Mouse (Mus musculus) embryo, embryonic 11 days (tissue): ENCODE measurements around the gene Gm11492.

Source experiments
- DNase-seq: peaks from one replicate; pipeline ENCODE4 v3.0.0-alpha.2; 2015

Gm11492 gene

GRCm38 (mm10) chr11:87566501-87566900 lies at the start of gene Gm11492:
Gene Gm11492, plus strand, starts transcription at chr11:87566653.
- DNase-seq, result no peak

GRCm38 (mm10) chr11:87519260-87519659 lies 47.2 kb upstream of the Gm11492 start:
- peak; percentile 55 for DNase-seq

- DNase-seq, result no peak
Observed at GRCm38 (mm10) chr11:87523466-87523865, 43.0 kb upstream of the Gm11492 start.

- no peak for DNase-seq
Observed at GRCm38 (mm10) chr11:87523967-87524366, 42.5 kb upstream of the Gm11492 start.

GRCm38 (mm10) chr11:87524780-87525179 lies 41.7 kb upstream of the Gm11492 start:
- no peak for DNase-seq

- DNase-seq, result no peak
Observed at GRCm38 (mm10) chr11:87527364-87527763, 39.1 kb upstream of the Gm11492 start.

- DNase-seq, result peak; percentile 17
Observed at GRCm38 (mm10) chr11:87527990-87528389, 38.5 kb upstream of the Gm11492 start.

GRCm38 (mm10) chr11:87531695-87532094 lies 34.8 kb upstream of the Gm11492 start:
- peak; percentile 59 for DNase-seq

- peak; percentile 19 for DNase-seq
Observed at GRCm38 (mm10) chr11:87542285-87542684, 24.2 kb upstream of the Gm11492 start.

- DNase-seq, result no peak
Observed at GRCm38 (mm10) chr11:87542906-87543305, 23.5 kb upstream of the Gm11492 start.

- no peak for DNase-seq
Observed at GRCm38 (mm10) chr11:87553342-87553741, 13.1 kb upstream of the Gm11492 start.

GRCm38 (mm10) chr11:87554386-87554785 lies 12.1 kb upstream of the Gm11492 start:
- no peak for DNase-seq

- peak; percentile 21 for DNase-seq
Observed at GRCm38 (mm10) chr11:87555106-87555703, 11.2 kb upstream of the Gm11492 start.

- no peak for DNase-seq
Observed at GRCm38 (mm10) chr11:87561208-87561607, 5.2 kb upstream of the Gm11492 start.

- DNase-seq, result no peak
Observed at GRCm38 (mm10) chr11:87568255-87568953, 2.0 kb downstream of the Gm11492 start, which contains the start of gene Sept4. Gene Sept4, plus strand, starts transcription at chr11:87568903.

- no peak for DNase-seq
Observed at GRCm38 (mm10) chr11:87570743-87571142, 4.3 kb downstream of the Gm11492 start.

- no peak for DNase-seq
Observed at GRCm38 (mm10) chr11:87571361-87571950, 5.0 kb downstream of the Gm11492 start.

- no peak for DNase-seq
Observed at GRCm38 (mm10) chr11:87573751-87574150, 7.3 kb downstream of the Gm11492 start.

- DNase-seq, result no peak
Observed at GRCm38 (mm10) chr11:87574520-87575180, 8.2 kb downstream of the Gm11492 start.

- DNase-seq, result no peak
Observed at GRCm38 (mm10) chr11:87577601-87578248, 11.3 kb downstream of the Gm11492 start.

GRCm38 (mm10) chr11:87578249-87578962 lies 12.0 kb downstream of the Gm11492 start:
- DNase-seq, result peak; percentile 75

GRCm38 (mm10) chr11:87578963-87579601 lies 12.6 kb downstream of the Gm11492 start:
- DNase-seq, result peak; percentile 19
